Mouse (Mus musculus) midbrain, embryonic 16.5 days (tissue): ENCODE data around the gene Dync2li1. TPM values are rescaled to one million over a fixed set of nuclear protein-coding genes. Genes with fewer than 3 reads are reported as not detected.
A peak's percentile ranks its signal among the peaks of the same experiment; 100 is the strongest.

Source experiments
- ATAC-seq: fragments of 200-750 bp; cut with Nextera tagmentation; 2 replicates; pipeline ENCODE4 v1.8.0; 2017; ENCODE audit warnings: moderate TSS enrichment
- H3K27ac ChIP-seq: fragments of 300-500 bp; sonication (generic); 2 replicates; pipeline ENCODE4 v1.5.1; 2014; ENCODE audit warnings: mild to moderate bottlenecking, low read length, mixed read lengths
- H3K27me3 ChIP-seq: fragments of 300-500 bp; sonication (generic); 2 replicates; pipeline ENCODE4 v1.6.1; 2014; ENCODE audit warnings: low read depth, low read length, mixed read lengths; ENCODE audit not compliant: control insufficient read depth, insufficient read depth
- H3K36me3 ChIP-seq: fragments of 300-500 bp; sonication (generic); 2 replicates; pipeline ENCODE4 v1.6.1; 2014; ENCODE audit warnings: mild to moderate bottlenecking, low read length, moderate library complexity, mixed read lengths; ENCODE audit not compliant: control insufficient read depth, insufficient read depth
- H3K4me1 ChIP-seq: fragments of 300-500 bp; sonication (generic); 2 replicates; pipeline ENCODE4 v1.6.1; 2014; ENCODE audit warnings: mild to moderate bottlenecking, low read length, mixed read lengths; ENCODE audit not compliant: control insufficient read depth, insufficient read depth
- H3K4me2 ChIP-seq: fragments of 300-500 bp; sonication (generic); 2 replicates; pipeline ENCODE4 v1.6.1; 2014; ENCODE audit warnings: mild to moderate bottlenecking, low read length, mixed read lengths
- H3K4me3 ChIP-seq: fragments of 300-500 bp; sonication (generic); 2 replicates; pipeline ENCODE4 v1.5.1; 2014; ENCODE audit warnings: low read depth, mild to moderate bottlenecking, low read length, moderate library complexity, mixed read lengths
- H3K9ac ChIP-seq: fragments of 300-500 bp; sonication (generic); 2 replicates; pipeline ENCODE4 v1.6.1; 2014; ENCODE audit warnings: low read depth, low read length, mixed read lengths
- H3K9me3 ChIP-seq: fragments of 300-500 bp; sonication (generic); replicated peaks from 2 replicates; pipeline ENCODE4 v1.6.1; 2014; ENCODE audit warnings: mild to moderate bottlenecking, low read length, mixed read lengths; ENCODE audit not compliant: control insufficient read depth, poor library complexity, severe bottlenecking
- WGBS: fragments of 180-500 bp; shearing (Covaris S2); extraction: QIAGEN DNeasy Blood & Tissue Kit; methylation state at CpG from one replicate; pipeline ENCODE4 v1.1.7; 2014; 5-methylcytosine and 5-hydroxymethylcytosine counted together
- polyA plus RNA-seq: library from polyadenylated mRNA; unstranded; fragments of >200 nt; fragmentation: Nextera tagmentation; extraction: Ambion mirVana; gene quantifications from 2 replicates; pipeline ENCODE4 v1.2.1, GENCODE M21; 2015

The Dync2li1 gene
- polyA plus RNA-seq, 1 experiment from 2014 or later: 38.8 TPM

GRCm38 (mm10) chr17:84693741-84694140 lies 67.4 kb downstream of the Dync2li1 start:
- H3K36me3 ChIP-seq: no peaks in the 10 kb centered on the region
- no peaks in the 10 kb centered on the region for H3K27me3 ChIP-seq
- H3K4me1 ChIP-seq: no peaks in the 10 kb centered on the region
- H3K9ac ChIP-seq: no peak overlapping the region
- no peak overlapping the region for H3K4me3 ChIP-seq
- no peaks in the 10 kb centered on the region for H3K9me3 ChIP-seq
- no peak for ATAC-seq
- no peak overlapping the region for H3K4me2 ChIP-seq
- WGBS: 78% methylated on average over 2 of the region's 2 CpGs
- H3K27ac ChIP-seq: no peak overlapping the region

DNA sequence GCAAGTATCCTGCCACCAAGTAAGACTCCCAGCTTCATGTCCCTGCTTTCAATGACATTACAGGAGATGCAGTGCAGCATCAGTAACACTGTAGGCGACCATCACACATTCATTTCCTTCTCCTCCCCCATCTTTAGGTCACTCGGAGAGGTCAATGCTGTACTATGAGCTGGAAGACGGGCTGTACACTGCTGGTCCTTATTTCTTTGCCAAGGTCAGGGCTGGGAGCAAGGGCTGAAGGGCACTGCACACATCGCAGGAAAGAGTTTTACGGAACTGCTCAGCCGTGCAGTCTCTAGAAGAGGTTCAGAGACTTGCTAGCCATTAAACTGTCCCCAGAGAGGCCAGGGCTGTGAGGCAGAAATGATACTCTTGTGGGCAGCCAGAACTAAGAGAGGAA lies 70.2 kb downstream of the Dync2li1 start:
- H3K27ac ChIP-seq: no peak overlapping the region
- no peaks in the 10 kb centered on the region for H3K9me3 ChIP-seq
- H3K4me1 ChIP-seq: no peaks in the 10 kb centered on the region
- H3K27me3 ChIP-seq: no peaks in the 10 kb centered on the region
- whole genome bisulfite sequencing: 74% methylated on average over 6 of the region's 6 CpGs
- no peak for ATAC-seq
- no peaks in the 10 kb centered on the region for H3K36me3 ChIP-seq
- no peak overlapping the region for H3K9ac ChIP-seq
- H3K4me3 ChIP-seq: no peak overlapping the region
- no peak overlapping the region for H3K4me2 ChIP-seq

DNA sequence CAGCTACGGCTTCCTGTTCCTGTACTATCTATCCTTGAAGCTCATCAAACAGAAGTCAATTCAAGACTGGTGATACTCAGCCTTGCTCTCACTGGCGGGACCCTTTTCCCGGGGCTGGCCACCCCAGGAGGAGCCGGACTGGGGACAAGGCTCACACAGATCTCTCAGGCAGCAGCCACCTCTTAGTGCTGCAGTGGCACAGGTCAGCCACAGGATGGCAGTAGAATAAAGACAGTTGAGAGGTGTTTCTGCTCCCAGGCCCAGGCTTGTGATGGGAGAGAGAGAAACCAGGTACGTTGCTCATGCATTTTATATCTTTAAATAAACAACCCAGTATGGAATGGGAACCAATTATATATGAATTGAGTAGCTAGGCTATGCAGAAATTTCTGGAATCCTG lies 72.4 kb downstream of the Dync2li1 start:
- ATAC-seq: peak; percentile 24; the same call in 1 of the 2 replicates
- Histone ChIP-seq H3K36me3 (no peaks in the 10 kb centered on the region), H3K4me3 (no peak overlapping the region), H3K9ac (no peak overlapping the region), H3K4me2 (no peak overlapping the region), H3K27me3 (no peaks in the 10 kb centered on the region), H3K27ac (no peak overlapping the region), H3K9me3 (no peaks in the 10 kb centered on the region), H3K4me1 (peaks cover 7% of the 10 kb centered on the region; the same call in 1 of the 2 replicates)
- 27% methylated on average over 5 of the region's 5 CpGs for WGBS

Other genes starting within 250 kb of the Dync2li1 start
- 6.5 and 7.3 TPM in 2 replicates for gene Thada, start 160.3 kb upstream of the Dync2li1 start, polyA plus RNA-seq
- 1.9 and 2.3 TPM in 2 replicates for gene Plekhh2, start 114.6 kb upstream of the Dync2li1 start, polyA plus RNA-seq
- gene Abcg8, start 49.8 kb downstream of the Dync2li1 start, polyA plus RNA-seq: 0.08 TPM in 1 of 2 replicates, not detected in the other
- gene Abcg5, start 56.5 kb downstream of the Dync2li1 start, polyA plus RNA-seq: 1.5 and 2.7 TPM in 2 replicates
- 47.5 and 51.0 TPM in 2 replicates for gene Lrpprc, start 164.3 kb downstream of the Dync2li1 start, polyA plus RNA-seq